Mouse (Mus musculus): Measurements from ENCODE around the gene Exoc3l2. TPM values are rescaled to one million over a fixed set of nuclear protein-coding genes. Genes with fewer than 3 reads are reported as not detected.
A peak's percentile ranks its signal among the peaks of the same experiment; 100 is the strongest.

The Exoc3l2 gene
- 2.2 and 2.7 TPM in 2 replicates for polyA plus RNA-seq (2014; fragmentation: Nextera tagmentation; extraction: Ambion mirVana)

DNA sequence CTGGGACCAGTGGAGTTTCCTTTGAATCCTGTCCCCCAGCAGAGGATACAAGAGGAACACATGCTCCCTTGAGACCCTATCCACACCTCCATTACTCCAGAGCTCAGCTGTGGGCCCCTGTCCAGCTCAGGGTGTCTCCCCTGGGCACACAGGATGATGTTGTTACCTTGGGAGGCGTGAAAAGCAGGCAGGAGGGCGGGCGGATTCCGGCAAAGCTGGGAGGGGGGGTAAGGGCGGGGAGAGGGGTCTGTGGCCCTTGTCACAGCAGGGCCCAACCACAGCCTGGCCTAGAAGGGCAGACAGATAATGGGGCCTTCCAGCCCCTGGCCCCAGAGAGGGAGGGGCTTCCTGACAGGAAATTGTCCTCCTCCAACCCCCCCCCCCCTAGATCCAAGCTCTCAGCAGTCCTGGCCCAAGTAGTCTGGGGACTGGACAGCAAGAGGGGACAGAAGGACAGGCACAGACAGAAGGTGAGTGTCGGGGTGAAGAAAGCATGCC, at the start of gene Exoc3l2:
Gene Exoc3l2 (plus strand): TSS at position 448 of the 498 bp plus-strand sequence.
- peak within 1 kb of the TSS; percentile 22; the same call in 1 of the 2 replicates for H3K27ac ChIP-seq (ENCODE audit: low read depth, low read length)
- H3K9ac ChIP-seq (ENCODE audit: low read depth, low read length), result peak within 1 kb of the TSS; percentile 46; the same call in 1 of the 2 replicates

GRCm38 (mm10) chr7:19413525-19413924, 49.6 kb upstream of the Exoc3l2 start:
- WGBS (ENCODE audit: insufficient replicate concordance), result 78% methylated on average over 3 of the region's 3 CpGs
- Histone ChIP-seq H3K9ac (ENCODE audit: low read depth, low read length) (no peak overlapping the region), H3K36me3 (ENCODE audit: control insufficient read depth, insufficient read depth, low read length) (no peaks in the 10 kb centered on the region), H3K9me3 (replicated peaks; ENCODE audit: control insufficient read depth, low read length) (no peaks in the 10 kb centered on the region), H3K4me3 (ENCODE audit: low read depth, low read length) (no peak overlapping the region), H3K27me3 (ENCODE audit: control insufficient read depth, insufficient read depth, low read length) (peaks cover 10% of the 10 kb centered on the region), H3K4me1 (ENCODE audit: control insufficient read depth, insufficient read depth, low read length) (peaks cover 27% of the 10 kb centered on the region), H3K4me2 (no peak overlapping the region), H3K27ac (ENCODE audit: low read depth, low read length) (no peak overlapping the region)
- no peak for ATAC-seq (replicated peaks; ENCODE audit: insufficient number of reproducible peaks, low FRiP score, low TSS enrichment)

More for the DNA sequence above, at the start of gene Exoc3l2:
- H3K9me3 ChIP-seq (replicated peaks; ENCODE audit: control insufficient read depth, low read length), result no peaks in the 10 kb centered on the region
- peaks cover 12% of the 10 kb centered on the region for H3K4me1 ChIP-seq (ENCODE audit: control insufficient read depth, insufficient read depth, low read length)
- 0 out of 2 replicates have a peak, but pooled peaks have one; percentile 27 for ATAC-seq (replicated peaks; ENCODE audit: insufficient number of reproducible peaks, low FRiP score, low TSS enrichment)
- 30% methylated on average over 6 of the region's 6 CpGs for WGBS (ENCODE audit: insufficient replicate concordance)
- peak within 1 kb of the TSS; percentile 50 for H3K4me2 ChIP-seq
- H3K27me3 ChIP-seq (ENCODE audit: control insufficient read depth, insufficient read depth, low read length), result peaks cover 7% of the 10 kb centered on the region; the same call in 1 of the 2 replicates
- H3K4me3 ChIP-seq (ENCODE audit: low read depth, low read length), result peak within 1 kb of the TSS; percentile 31
- H3K36me3 ChIP-seq (ENCODE audit: control insufficient read depth, insufficient read depth, low read length), result no peaks in the 10 kb centered on the region

DNA sequence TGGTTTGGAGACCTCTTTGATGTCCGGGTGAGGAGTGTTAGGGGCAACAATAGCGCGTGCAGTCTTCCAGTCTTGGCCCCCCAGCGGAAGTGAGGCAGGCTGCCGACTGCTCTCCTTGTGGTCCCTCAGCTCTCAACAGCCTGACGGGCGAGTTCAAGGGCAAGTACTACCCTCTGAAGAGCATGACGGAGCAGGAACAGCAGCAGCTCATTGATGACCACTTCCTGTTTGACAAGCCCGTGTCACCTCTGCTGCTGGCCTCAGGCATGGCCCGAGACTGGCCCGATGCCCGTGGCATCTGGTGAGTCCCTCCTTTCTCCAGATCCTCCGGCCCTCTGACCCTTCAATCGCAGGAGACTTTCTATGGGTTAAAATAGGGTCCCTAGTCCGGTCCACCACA, 46.5 kb upstream of the Exoc3l2 start:
- Histone ChIP-seq H3K27me3 (ENCODE audit: control insufficient read depth, insufficient read depth, low read length) (peaks cover 29% of the 10 kb centered on the region), H3K36me3 (ENCODE audit: control insufficient read depth, insufficient read depth, low read length) (no peaks in the 10 kb centered on the region), H3K4me3 (ENCODE audit: low read depth, low read length) (no peak overlapping the region), H3K4me1 (ENCODE audit: control insufficient read depth, insufficient read depth, low read length) (0 out of 2 replicates have a peak, but pooled peaks cover 12% of the 10 kb centered on the region), H3K27ac (ENCODE audit: low read depth, low read length) (no peak overlapping the region), H3K9me3 (replicated peaks; ENCODE audit: control insufficient read depth, low read length) (no peaks in the 10 kb centered on the region), H3K9ac (ENCODE audit: low read depth, low read length) (no peak overlapping the region), H3K4me2 (0 out of 2 replicates have a peak overlapping the region, but pooled peaks have one; percentile 0)
- no peak for ATAC-seq (replicated peaks; ENCODE audit: insufficient number of reproducible peaks, low FRiP score, low TSS enrichment)
- 61% methylated on average over 15 of the region's 15 CpGs for WGBS (ENCODE audit: insufficient replicate concordance)

DNA sequence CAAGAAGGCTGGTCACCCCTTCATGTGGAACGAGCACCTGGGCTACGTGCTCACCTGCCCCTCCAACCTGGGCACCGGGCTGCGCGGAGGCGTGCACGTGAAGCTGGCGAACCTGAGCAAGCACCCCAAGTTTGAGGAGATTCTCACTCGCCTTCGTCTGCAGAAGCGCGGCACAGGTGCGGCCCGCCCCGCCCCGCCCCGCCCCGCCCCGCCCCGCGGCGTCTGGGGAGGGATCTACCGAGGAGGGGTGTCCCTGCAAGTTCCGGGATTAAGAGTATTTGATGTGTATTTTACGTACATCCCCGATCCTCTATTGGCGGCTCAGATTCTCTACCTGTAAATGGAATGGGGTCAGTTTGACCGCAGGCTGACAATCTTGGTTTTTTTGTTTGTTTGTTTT, 43.0 kb upstream of the Exoc3l2 start:
- H3K27me3 ChIP-seq (ENCODE audit: control insufficient read depth, insufficient read depth, low read length), result peaks cover 26% of the 10 kb centered on the region
- no peak for ATAC-seq (replicated peaks; ENCODE audit: insufficient number of reproducible peaks, low FRiP score, low TSS enrichment)
- H3K4me1 ChIP-seq (ENCODE audit: control insufficient read depth, insufficient read depth, low read length), result 0 out of 2 replicates have a peak, but pooled peaks cover 8% of the 10 kb centered on the region
- 6% methylated on average over 28 of the region's 28 CpGs for WGBS (ENCODE audit: insufficient replicate concordance)
- no peaks in the 10 kb centered on the region for H3K36me3 ChIP-seq (ENCODE audit: control insufficient read depth, insufficient read depth, low read length)
- peak overlapping the region; percentile 27; the same call in 1 of the 2 replicates for H3K4me2 ChIP-seq
- no peaks in the 10 kb centered on the region for H3K9me3 ChIP-seq (replicated peaks; ENCODE audit: control insufficient read depth, low read length)
- H3K9ac ChIP-seq (ENCODE audit: low read depth, low read length), result no peak overlapping the region
- H3K27ac ChIP-seq (ENCODE audit: low read depth, low read length), result no peak overlapping the region
- H3K4me3 ChIP-seq (ENCODE audit: low read depth, low read length), result no peak overlapping the region

- peak overlapping the region; percentile 38 for H3K4me3 ChIP-seq (ENCODE audit: low read depth, low read length)
- peak; percentile 86 for ATAC-seq (replicated peaks; ENCODE audit: insufficient number of reproducible peaks, low FRiP score, low TSS enrichment)
- 12% methylated on average over 43 of the region's 43 CpGs for WGBS (ENCODE audit: insufficient replicate concordance)
- no peaks in the 10 kb centered on the region for H3K9me3 ChIP-seq (replicated peaks; ENCODE audit: control insufficient read depth, low read length)
- no peak overlapping the region for H3K9ac ChIP-seq (ENCODE audit: low read depth, low read length)
- 0 out of 2 replicates have a peak, but pooled peaks cover 8% of the 10 kb centered on the region for H3K4me1 ChIP-seq (ENCODE audit: control insufficient read depth, insufficient read depth, low read length)
- peaks cover 26% of the 10 kb centered on the region for H3K27me3 ChIP-seq (ENCODE audit: control insufficient read depth, insufficient read depth, low read length)
- peaks cover 3% of the 10 kb centered on the region; the same call in 1 of the 2 replicates for H3K36me3 ChIP-seq (ENCODE audit: control insufficient read depth, insufficient read depth, low read length)
- H3K27ac ChIP-seq (ENCODE audit: low read depth, low read length), result no peak overlapping the region
- H3K4me2 ChIP-seq, result peak overlapping the region; percentile 75
These were observed 42.1 kb upstream of the Exoc3l2 start for GRCm38 (mm10) chr7:19420821-19421636.

DNA sequence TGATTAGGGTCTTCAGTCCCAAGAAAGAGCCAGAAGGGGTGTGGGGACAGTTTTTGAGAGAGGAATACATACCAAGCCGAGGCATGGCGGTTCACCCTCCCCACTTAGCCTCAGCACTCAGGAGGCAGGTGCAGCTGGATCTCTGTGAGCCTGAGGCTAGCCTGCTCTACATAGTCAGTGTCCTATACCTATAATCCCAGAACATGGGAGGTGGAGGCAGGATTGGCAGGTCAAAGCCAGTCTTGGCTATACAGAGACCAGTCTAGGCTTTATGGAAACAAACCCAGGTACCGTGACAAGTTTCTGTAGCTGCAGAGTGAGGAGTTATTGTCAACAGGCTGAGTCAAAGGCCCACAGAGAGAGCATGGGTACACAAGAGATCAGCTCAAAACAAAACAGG, 40.0 kb upstream of the Exoc3l2 start:
- Histone ChIP-seq H3K27ac (ENCODE audit: low read depth, low read length) (no peak overlapping the region), H3K36me3 (ENCODE audit: control insufficient read depth, insufficient read depth, low read length) (peaks cover 17% of the 10 kb centered on the region), H3K4me3 (ENCODE audit: low read depth, low read length) (no peak overlapping the region), H3K4me2 (no peak overlapping the region), H3K27me3 (ENCODE audit: control insufficient read depth, insufficient read depth, low read length) (peaks cover 20% of the 10 kb centered on the region), H3K9ac (ENCODE audit: low read depth, low read length) (no peak overlapping the region), H3K9me3 (replicated peaks; ENCODE audit: control insufficient read depth, low read length) (no peaks in the 10 kb centered on the region), H3K4me1 (ENCODE audit: control insufficient read depth, insufficient read depth, low read length) (0 out of 2 replicates have a peak, but pooled peaks cover 3% of the 10 kb centered on the region)
- 86% methylated on average over 3 of the region's 3 CpGs for WGBS (ENCODE audit: insufficient replicate concordance)
- no peak for ATAC-seq (replicated peaks; ENCODE audit: insufficient number of reproducible peaks, low FRiP score, low TSS enrichment)

GRCm38 (mm10) chr7:19424051-19424450, 39.1 kb upstream of the Exoc3l2 start:
- no peak for ATAC-seq (replicated peaks; ENCODE audit: insufficient number of reproducible peaks, low FRiP score, low TSS enrichment)
- 55% methylated on average over 4 of the region's 4 CpGs for WGBS (ENCODE audit: insufficient replicate concordance)
- peaks cover 26% of the 10 kb centered on the region for H3K36me3 ChIP-seq (ENCODE audit: control insufficient read depth, insufficient read depth, low read length)
- 0 out of 2 replicates have a peak, but pooled peaks cover 3% of the 10 kb centered on the region for H3K4me1 ChIP-seq (ENCODE audit: control insufficient read depth, insufficient read depth, low read length)
- no peaks in the 10 kb centered on the region for H3K9me3 ChIP-seq (replicated peaks; ENCODE audit: control insufficient read depth, low read length)
- H3K4me3 ChIP-seq (ENCODE audit: low read depth, low read length), result no peak overlapping the region
- H3K4me2 ChIP-seq, result no peak overlapping the region
- peaks cover 14% of the 10 kb centered on the region for H3K27me3 ChIP-seq (ENCODE audit: control insufficient read depth, insufficient read depth, low read length)
- no peak overlapping the region for H3K27ac ChIP-seq (ENCODE audit: low read depth, low read length)
- no peak overlapping the region for H3K9ac ChIP-seq (ENCODE audit: low read depth, low read length)

- H3K4me1 ChIP-seq (ENCODE audit: control insufficient read depth, insufficient read depth, low read length), result 0 out of 2 replicates have a peak, but pooled peaks cover 3% of the 10 kb centered on the region
- H3K27ac ChIP-seq (ENCODE audit: low read depth, low read length), result no peak overlapping the region
- WGBS (ENCODE audit: insufficient replicate concordance), result 72% methylated on average over 6 of the region's 6 CpGs
- no peak overlapping the region for H3K9ac ChIP-seq (ENCODE audit: low read depth, low read length)
- no peak for ATAC-seq (replicated peaks; ENCODE audit: insufficient number of reproducible peaks, low FRiP score, low TSS enrichment)
- no peak overlapping the region for H3K4me3 ChIP-seq (ENCODE audit: low read depth, low read length)
- H3K4me2 ChIP-seq, result no peak overlapping the region
- no peaks in the 10 kb centered on the region for H3K27me3 ChIP-seq (ENCODE audit: control insufficient read depth, insufficient read depth, low read length)
- H3K9me3 ChIP-seq (replicated peaks; ENCODE audit: control insufficient read depth, low read length), result no peaks in the 10 kb centered on the region
- peaks cover 36% of the 10 kb centered on the region for H3K36me3 ChIP-seq (ENCODE audit: control insufficient read depth, insufficient read depth, low read length)
These were observed 36.8 kb upstream of the Exoc3l2 start for GRCm38 (mm10) chr7:19426349-19426748.

All from heart, embryonic 11.5 days (tissue).